Mouse (Mus musculus): ENCODE data around the gene Arel1. TPM values are rescaled to one million over a fixed set of nuclear protein-coding genes. Genes with fewer than 3 reads are reported as not detected.

Arel1 gene
- 18.5 and 18.7 TPM in 2 replicates for polyA plus RNA-seq (2016; fragmentation: Nextera tagmentation; extraction: Ambion mirVana)

DNA sequence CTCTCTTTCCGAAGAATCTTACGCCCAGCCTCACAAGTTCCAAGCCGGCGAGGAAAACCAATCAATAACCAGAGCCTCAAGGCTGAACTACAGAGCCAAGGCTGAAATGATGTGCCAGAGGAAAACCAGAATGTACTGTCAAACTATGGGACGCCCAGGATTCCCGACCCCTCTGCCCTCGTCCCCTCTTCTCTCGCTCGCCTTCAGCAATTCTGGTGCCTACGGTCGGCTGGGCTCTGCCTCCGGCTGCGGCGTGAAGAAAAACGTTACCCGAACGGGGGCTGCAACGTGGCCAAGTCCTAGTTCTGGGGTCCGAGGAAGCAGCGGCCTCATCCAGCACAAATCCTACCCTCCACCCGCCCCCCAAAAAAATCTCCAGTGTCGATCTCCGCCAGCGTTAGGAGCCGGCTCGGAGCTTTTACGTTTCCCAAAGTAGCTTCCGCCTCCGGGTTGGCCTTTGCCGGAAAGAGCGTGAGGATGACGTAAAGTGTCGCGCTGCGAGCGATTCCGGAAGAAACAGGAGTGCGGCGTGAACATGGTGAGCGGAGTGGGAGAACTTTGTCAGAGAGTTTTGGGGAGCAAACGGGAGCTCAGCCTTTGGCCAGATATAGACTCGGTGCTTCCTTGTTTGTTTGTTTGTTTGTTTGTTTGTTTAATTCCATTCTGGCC is at the start of gene Arel1, which contains the start of gene Fcf1:
Arel1 (minus strand) TSS at position 473 of the 669 bp plus-strand sequence.
Fcf1 (plus strand) TSS at position 470 of the 669 bp plus-strand sequence.
- Histone ChIP-seq H3K4me3 (peak within 1 kb of the TSS; percentile 90), H3K27ac (peak within 1 kb of the TSS; percentile 87), H3K36me3 (replicated peaks) (peaks cover 29% of the 10 kb centered on the region), H3K27me3 (ENCODE audit: poor library complexity, severe bottlenecking) (peaks cover 3% of the 10 kb centered on the region; the same call in 1 of the 2 replicates), H3K4me1 (peaks cover 26% of the 10 kb centered on the region), H3K9me3 (no peaks in the 10 kb centered on the region)
- peak; percentile 86 for DNase-seq (ENCODE audit: extremely low spot score, low spot score)
- under 1% methylated on average over 42 of the region's 42 CpGs for WGBS

DNA sequence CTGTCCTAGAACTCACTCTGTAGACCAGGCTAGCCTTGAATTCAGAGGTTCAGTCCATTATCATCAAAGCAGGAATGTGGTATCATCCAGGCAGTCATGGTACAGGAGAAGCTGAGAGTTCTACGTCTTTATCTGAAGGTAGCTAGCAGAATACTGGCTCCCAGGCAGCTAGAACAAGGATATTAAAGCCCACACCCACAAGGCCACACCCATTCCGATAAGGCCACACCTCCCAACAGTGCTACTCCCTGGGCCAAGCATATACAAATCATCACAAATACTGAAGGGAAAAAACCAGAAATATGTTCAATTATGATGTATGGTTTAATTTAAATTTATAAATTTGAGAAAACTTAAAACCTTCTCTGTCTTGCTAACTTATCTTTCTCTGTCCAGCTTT is 41.5 kb upstream of the Arel1 start:
- 92% methylated on average over 2 of the region's 2 CpGs for WGBS
- Histone ChIP-seq H3K36me3 (replicated peaks) (peaks cover 77% of the 10 kb centered on the region), H3K27me3 (ENCODE audit: poor library complexity, severe bottlenecking) (no peaks in the 10 kb centered on the region), H3K4me1 (no peaks in the 10 kb centered on the region), H3K4me3 (no peak overlapping the region), H3K27ac (no peak overlapping the region), H3K9me3 (no peaks in the 10 kb centered on the region; the same call in 1 of the 2 replicates)
- no peak for DNase-seq (ENCODE audit: extremely low spot score, low spot score)

DNA sequence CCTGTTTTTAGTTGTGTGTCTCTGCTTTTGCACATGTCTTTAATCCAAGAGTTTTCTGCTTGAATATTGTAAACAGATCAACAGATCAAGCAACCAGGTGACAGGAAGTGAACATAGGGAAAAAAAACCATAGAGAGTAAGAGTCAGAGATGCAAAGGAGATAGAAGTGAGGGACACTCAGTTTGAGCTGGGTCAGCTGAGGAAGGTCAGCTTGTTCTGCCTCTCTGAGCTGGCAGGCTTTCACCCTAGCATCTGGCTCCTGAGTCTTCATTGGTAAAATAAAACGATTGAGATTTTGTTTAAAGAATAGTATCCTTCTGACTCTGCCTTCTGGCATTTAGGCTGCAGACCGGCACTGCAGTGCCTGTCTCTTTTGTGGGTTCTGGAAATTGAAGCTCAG is 39.8 kb upstream of the Arel1 start:
- H3K4me3 ChIP-seq = no peak overlapping the region
- peaks cover 71% of the 10 kb centered on the region for H3K36me3 ChIP-seq (replicated peaks)
- no peak overlapping the region for H3K27ac ChIP-seq
- no peak for DNase-seq (ENCODE audit: extremely low spot score, low spot score)
- H3K27me3 ChIP-seq (ENCODE audit: poor library complexity, severe bottlenecking) = no peaks in the 10 kb centered on the region
- no peaks in the 10 kb centered on the region; the same call in 1 of the 2 replicates for H3K9me3 ChIP-seq
- H3K4me1 ChIP-seq = no peaks in the 10 kb centered on the region
- 97% methylated on average over 2 of the region's 2 CpGs for WGBS

DNA sequence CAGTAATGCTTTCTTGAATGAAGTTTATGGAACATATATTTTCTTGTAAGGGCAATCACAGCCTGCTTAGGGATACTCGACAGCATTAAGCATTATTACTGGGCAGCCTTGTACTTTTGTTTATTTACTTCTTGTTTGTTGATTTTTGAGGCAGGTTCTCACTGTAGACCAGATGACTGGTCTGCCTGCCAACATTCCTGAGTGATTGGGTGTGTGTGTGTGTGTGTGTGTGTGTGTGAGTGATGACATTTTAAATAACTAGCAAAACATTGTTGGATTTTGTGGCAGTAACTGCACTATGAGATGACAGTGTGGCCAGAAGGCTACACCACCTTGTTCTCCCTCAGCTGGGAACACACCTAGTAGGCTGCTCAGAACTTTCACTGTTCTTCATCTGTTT is 39.1 kb upstream of the Arel1 start:
- Histone ChIP-seq H3K36me3 (replicated peaks) (peaks cover 71% of the 10 kb centered on the region), H3K4me3 (no peak overlapping the region), H3K9me3 (no peaks in the 10 kb centered on the region; the same call in 1 of the 2 replicates), H3K4me1 (no peaks in the 10 kb centered on the region), H3K27ac (no peak overlapping the region), H3K27me3 (ENCODE audit: poor library complexity, severe bottlenecking) (no peaks in the 10 kb centered on the region)
- WGBS = 93% methylated on average over 1 of the region's 1 CpGs
- DNase-seq (ENCODE audit: extremely low spot score, low spot score) = no peak

DNA sequence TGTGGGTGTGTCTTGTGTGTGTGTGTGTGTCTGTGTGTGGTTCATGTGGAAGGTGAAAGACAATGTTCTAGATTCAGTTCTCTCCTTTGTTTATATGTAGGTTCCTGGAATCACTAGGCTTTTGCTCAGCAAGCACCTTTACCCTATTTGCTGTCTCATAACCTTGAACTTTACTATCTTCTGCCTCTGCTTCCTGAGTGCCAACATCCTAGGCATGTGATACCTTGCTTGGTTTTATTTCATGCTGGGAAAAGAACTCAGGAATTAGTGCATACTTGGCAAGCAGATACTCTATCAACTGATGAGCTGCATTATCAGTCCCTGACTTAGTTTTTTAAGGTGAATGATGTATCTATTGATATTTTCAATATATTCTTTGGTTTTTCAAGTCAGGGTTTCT is 36.3 kb upstream of the Arel1 start:
- DNase-seq (ENCODE audit: extremely low spot score, low spot score) = no peak
- Histone ChIP-seq H3K36me3 (replicated peaks) (peaks cover 71% of the 10 kb centered on the region), H3K27ac (no peak overlapping the region), H3K4me3 (no peak overlapping the region), H3K27me3 (ENCODE audit: poor library complexity, severe bottlenecking) (no peaks in the 10 kb centered on the region), H3K4me1 (no peaks in the 10 kb centered on the region), H3K9me3 (peaks cover 14% of the 10 kb centered on the region; the same call in 1 of the 2 replicates)

DNA sequence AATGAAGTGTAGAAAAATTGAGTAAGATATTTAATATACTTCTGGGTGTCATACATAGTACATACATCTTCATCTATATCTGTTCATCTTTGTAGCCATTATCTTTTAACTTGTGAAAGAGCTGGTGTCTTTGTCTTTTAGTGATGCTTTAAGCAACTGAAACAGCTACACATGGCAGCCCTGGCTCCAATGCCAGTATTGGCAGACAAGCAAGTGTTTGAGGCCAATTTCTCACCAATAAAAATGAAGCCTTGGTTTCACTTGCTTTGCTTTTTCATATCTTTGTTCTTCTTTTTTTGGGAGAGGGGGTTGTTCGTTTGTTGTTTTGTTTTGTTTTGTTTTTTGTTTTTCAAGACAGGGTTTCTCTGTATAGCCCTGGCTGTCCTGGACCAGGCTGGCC is 35.5 kb upstream of the Arel1 start:
- WGBS = 92% methylated on average over 1 of the region's 1 CpGs
- no peaks in the 10 kb centered on the region for H3K27me3 ChIP-seq (ENCODE audit: poor library complexity, severe bottlenecking)
- H3K27ac ChIP-seq = no peak overlapping the region
- H3K4me1 ChIP-seq = no peaks in the 10 kb centered on the region
- no peak for DNase-seq (ENCODE audit: extremely low spot score, low spot score)
- H3K4me3 ChIP-seq = no peak overlapping the region
- H3K36me3 ChIP-seq (replicated peaks) = peaks cover 72% of the 10 kb centered on the region
- peaks cover 14% of the 10 kb centered on the region; the same call in 1 of the 2 replicates for H3K9me3 ChIP-seq

DNA sequence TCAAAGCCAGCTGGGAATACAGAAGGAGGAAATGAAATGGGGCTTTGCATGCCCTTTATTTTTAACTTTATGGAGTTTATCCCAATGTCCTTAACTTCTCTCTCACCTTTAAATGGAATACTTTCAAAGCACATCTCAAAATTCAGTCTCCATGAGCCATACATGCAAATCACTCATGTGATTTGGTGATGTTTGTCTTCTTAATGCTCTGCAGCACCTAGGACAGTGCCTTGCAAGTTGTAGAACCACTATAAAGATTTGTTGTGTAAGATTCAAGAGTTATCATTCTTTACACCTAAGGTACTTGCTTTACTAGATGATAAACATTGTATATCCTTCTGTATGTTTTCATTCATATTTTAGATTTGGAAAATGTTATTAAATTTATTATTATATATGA is 28.4 kb upstream of the Arel1 start:
- Histone ChIP-seq H3K27me3 (ENCODE audit: poor library complexity, severe bottlenecking) (no peaks in the 10 kb centered on the region), H3K4me3 (peak overlapping the region; percentile 100), H3K36me3 (replicated peaks) (peaks cover 60% of the 10 kb centered on the region), H3K9me3 (peaks cover 14% of the 10 kb centered on the region; the same call in 1 of the 2 replicates), H3K4me1 (peaks cover 25% of the 10 kb centered on the region), H3K27ac (no peak overlapping the region)
- DNase-seq (ENCODE audit: extremely low spot score, low spot score) = no peak

DNA sequence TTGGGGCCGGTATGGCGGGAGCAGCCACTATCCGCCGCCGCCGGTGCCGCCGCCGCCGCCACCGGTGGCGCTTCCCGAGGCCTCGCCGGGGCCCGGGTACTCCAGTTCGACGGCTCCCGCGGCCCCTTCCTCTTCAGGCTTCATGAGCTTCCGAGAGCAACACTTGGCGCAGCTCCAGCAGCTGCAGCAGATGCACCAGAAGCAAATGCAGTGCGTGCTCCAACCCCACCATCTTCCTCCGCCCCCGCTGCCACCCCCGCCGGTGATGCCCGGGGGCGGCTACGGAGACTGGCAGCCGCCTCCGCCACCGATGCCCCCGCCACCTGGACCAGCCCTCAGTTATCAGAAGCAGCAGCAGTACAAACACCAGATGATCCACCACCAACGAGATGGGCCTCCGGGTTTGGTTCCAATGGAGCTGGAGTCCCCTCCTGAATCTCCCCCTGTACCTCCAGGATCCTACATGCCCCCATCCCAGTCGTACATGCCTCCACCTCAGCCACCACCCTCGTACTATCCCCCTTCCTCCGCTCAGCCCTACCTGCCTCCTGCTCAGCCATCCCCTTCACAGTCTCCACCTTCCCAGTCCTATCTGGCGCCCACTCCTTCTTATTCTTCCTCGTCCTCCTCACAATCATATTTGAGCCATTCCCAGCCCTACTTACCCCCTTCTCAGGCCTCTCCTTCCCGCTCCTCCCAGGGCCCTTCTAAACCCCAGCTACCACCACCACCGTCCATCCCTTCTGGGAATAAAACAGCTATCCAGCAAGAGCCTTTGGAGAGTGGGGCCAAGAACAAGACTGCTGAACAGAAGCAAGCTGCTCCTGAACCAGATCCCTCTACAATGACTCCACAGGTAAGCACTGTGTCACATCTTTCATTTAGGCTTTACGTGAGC is 26.1 kb upstream of the Arel1 start:
- Histone ChIP-seq H3K9me3 (no peaks in the 10 kb centered on the region), H3K36me3 (replicated peaks) (peaks cover 37% of the 10 kb centered on the region), H3K27ac (peak overlapping the region; percentile 97), H3K4me1 (peaks cover 25% of the 10 kb centered on the region), H3K27me3 (ENCODE audit: poor library complexity, severe bottlenecking) (no peaks in the 10 kb centered on the region), H3K4me3 (peak overlapping the region; percentile 100)
- no peak for DNase-seq (ENCODE audit: extremely low spot score, low spot score)
- WGBS = 1% methylated on average over 44 of the region's 44 CpGs

DNA sequence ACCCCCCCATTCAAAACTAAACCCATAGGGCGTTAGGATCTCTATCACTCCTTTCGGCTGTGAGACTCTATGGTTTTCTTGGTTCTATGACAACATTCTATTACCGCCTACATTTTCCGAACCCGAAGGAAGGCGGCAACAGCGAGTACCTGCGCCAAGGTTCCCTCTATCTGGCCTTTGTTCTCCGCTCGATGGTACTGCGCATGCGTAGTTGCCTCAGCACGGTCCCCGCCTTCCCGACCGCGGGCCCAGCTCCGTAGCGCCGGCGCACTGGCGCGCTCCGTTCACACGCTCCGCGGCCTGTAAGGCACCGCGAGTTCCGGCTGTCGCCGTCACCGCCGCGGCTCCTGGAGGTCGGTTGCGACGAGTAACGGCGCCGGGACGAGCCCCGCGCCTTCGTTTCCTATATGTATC is 25.4 kb upstream of the Arel1 start, which contains the start of gene Ylpm1:
Ylpm1 (plus strand) TSS at position 239 of the 414 bp plus-strand sequence.
- Histone ChIP-seq H3K4me1 (peaks cover 25% of the 10 kb centered on the region), H3K27ac (peak within 1 kb of the TSS; percentile 97), H3K36me3 (replicated peaks) (peaks cover 30% of the 10 kb centered on the region), H3K4me3 (peak within 1 kb of the TSS; percentile 100), H3K27me3 (ENCODE audit: poor library complexity, severe bottlenecking) (no peaks in the 10 kb centered on the region), H3K9me3 (no peaks in the 10 kb centered on the region)
- WGBS = under 1% methylated on average over 45 of the region's 45 CpGs
- peak; percentile 97 for DNase-seq (ENCODE audit: extremely low spot score, low spot score)

DNA sequence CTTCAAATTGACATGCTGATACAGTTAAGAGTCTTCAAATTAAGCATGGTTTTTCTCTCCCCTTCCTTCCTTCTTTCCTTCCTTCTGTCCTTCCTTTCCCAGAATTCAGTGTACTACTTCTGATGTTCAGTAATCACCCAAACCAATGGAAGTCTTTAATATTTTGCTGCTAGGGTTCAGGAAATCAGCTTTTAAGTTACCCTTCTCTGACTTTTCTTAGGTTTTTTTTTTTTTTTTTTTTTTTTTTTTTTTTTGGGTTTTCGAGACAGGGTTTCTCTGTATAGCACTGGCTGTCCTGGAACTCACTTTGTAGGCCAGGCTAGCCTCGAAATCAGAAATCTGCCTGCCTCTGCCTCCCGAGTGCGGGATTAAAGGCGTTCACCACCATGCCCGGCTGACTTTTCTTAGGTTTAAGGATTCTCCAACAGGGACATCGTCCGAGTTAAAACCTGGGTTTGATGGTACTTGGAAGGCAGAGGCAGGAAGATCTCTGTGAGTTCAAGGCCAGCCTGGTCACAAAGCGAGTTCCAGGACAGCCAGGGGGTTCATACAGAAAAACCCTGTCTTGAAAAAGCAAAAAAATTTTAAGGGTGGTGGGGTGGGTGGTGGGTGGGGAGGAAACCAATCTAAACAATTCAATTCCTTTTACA is 24.5 kb upstream of the Arel1 start:
- Histone ChIP-seq H3K27ac (peak overlapping the region; percentile 97), H3K4me1 (peaks cover 25% of the 10 kb centered on the region), H3K9me3 (no peaks in the 10 kb centered on the region), H3K27me3 (ENCODE audit: poor library complexity, severe bottlenecking) (no peaks in the 10 kb centered on the region), H3K4me3 (peak overlapping the region; percentile 100), H3K36me3 (replicated peaks) (peaks cover 22% of the 10 kb centered on the region)
- DNase-seq (ENCODE audit: extremely low spot score, low spot score) = no peak
- WGBS = 90% methylated on average over 9 of the region's 9 CpGs

DNA sequence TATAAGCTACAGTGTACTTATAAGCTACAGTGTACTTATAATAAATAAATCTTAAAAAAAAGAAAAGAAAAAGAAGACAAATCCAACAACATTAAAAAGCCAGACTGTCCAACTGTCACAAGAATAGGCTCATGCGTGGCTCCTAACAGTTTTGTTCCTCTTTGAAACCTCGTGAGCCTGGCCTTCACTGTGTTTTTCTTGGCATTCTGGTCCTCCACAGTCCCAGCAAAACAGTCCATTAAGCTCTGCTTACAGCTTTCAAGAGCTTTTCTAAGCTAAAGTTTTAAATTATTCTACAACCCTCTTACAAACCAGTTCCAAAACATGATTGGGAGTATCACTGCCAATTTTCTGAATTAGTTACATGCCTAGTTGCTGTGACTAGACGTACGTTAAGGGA is 18.8 kb upstream of the Arel1 start:
- WGBS = 79% methylated on average over 4 of the region's 4 CpGs

DNA sequence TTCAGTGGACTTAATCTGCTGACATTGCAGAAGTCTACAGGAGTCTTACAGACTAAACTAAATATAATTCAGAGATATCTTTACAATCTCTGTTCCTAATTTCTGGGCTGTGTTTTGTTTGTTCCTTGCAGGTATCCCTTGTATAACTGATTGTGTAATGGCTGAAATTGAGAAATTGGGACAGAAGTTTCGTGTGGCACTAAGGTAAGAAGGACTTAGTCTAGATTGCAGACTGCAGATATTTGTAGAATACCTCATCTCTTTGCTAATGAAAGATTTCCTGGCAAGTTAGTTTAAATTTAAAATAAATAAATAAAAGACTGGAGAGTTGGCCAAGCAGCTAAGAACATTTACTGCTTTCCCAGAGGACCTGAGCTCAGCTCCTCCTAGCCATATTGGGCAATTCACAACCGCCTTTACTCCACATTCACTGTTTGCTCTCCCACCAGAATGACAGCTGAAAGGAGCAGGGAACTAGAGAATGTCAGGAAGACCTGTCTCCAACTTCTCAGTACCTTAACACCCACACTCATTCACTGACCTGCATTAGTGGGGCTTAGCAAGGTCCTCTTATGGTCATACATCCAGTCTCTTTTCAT is 8.7 kb upstream of the Arel1 start:
- H3K4me1 ChIP-seq = no peaks in the 10 kb centered on the region
- H3K9me3 ChIP-seq = no peaks in the 10 kb centered on the region
- H3K4me3 ChIP-seq = no peak overlapping the region
- no peaks in the 10 kb centered on the region for H3K27me3 ChIP-seq (ENCODE audit: poor library complexity, severe bottlenecking)
- 82% methylated on average over 2 of the region's 2 CpGs for WGBS
- no peak overlapping the region for H3K27ac ChIP-seq
- DNase-seq (ENCODE audit: extremely low spot score, low spot score) = no peak
- H3K36me3 ChIP-seq (replicated peaks) = peaks cover 97% of the 10 kb centered on the region

More for the DNA sequence above, 18.8 kb upstream of the Arel1 start:
- Histone ChIP-seq H3K4me3 (no peak overlapping the region), H3K27ac (no peak overlapping the region), H3K9me3 (no peaks in the 10 kb centered on the region), H3K4me1 (no peaks in the 10 kb centered on the region), H3K36me3 (replicated peaks) (peaks cover 5% of the 10 kb centered on the region), H3K27me3 (ENCODE audit: poor library complexity, severe bottlenecking) (no peaks in the 10 kb centered on the region)
- no peak for DNase-seq (ENCODE audit: extremely low spot score, low spot score)

Measured in forebrain, embryonic 10.5 days (tissue).